Mouse (Mus musculus) cerebellum, adult 11 months (tissue): ENCODE results near the gene Exoc4.

ENCODE experiments used
- DNase-seq: peaks from one replicate; pipeline ENCODE4 v3.0.0; 2022

The Exoc4 gene

GRCm38 (mm10) chr6:33489788-33490187 lies 240.9 kb downstream of the Exoc4 start:
- no peak for DNase-seq

- DNase-seq, result no peak
Measured at GRCm38 (mm10) chr6:33496141-33496855, 247.4 kb downstream of the Exoc4 start.

- DNase-seq, result no peak
Measured at GRCm38 (mm10) chr6:33497348-33497747, 248.5 kb downstream of the Exoc4 start.

- DNase-seq, result no peak
Measured at GRCm38 (mm10) chr6:33502388-33502787, 253.5 kb downstream of the Exoc4 start.

- no peak for DNase-seq
Measured at GRCm38 (mm10) chr6:33503381-33503780, 254.5 kb downstream of the Exoc4 start.

- DNase-seq, result peak; percentile 75
Measured at GRCm38 (mm10) chr6:33507134-33507533, 258.2 kb downstream of the Exoc4 start.

- no peak for DNase-seq
Measured at GRCm38 (mm10) chr6:33515391-33515790, 266.5 kb downstream of the Exoc4 start.

GRCm38 (mm10) chr6:33516798-33517197 lies 267.9 kb downstream of the Exoc4 start:
- DNase-seq, result no peak

- no peak for DNase-seq
Measured at GRCm38 (mm10) chr6:33517890-33518410, 269.1 kb downstream of the Exoc4 start.

- peak; percentile 20 for DNase-seq
Measured at GRCm38 (mm10) chr6:33525695-33526366, 276.9 kb downstream of the Exoc4 start.

- DNase-seq, result no peak
Measured at GRCm38 (mm10) chr6:33540356-33540755, 291.5 kb downstream of the Exoc4 start.

GRCm38 (mm10) chr6:33542712-33543111 lies 293.8 kb downstream of the Exoc4 start:
- DNase-seq, result no peak

GRCm38 (mm10) chr6:33551934-33552333 lies 303.0 kb downstream of the Exoc4 start:
- DNase-seq, result no peak

GRCm38 (mm10) chr6:33560925-33561324 lies 312.0 kb downstream of the Exoc4 start:
- DNase-seq, result no peak

GRCm38 (mm10) chr6:33561911-33562310 lies 313.0 kb downstream of the Exoc4 start:
- DNase-seq, result no peak

- DNase-seq, result no peak
Measured at GRCm38 (mm10) chr6:33575947-33576346, 327.1 kb downstream of the Exoc4 start.

- DNase-seq, result no peak
Measured at GRCm38 (mm10) chr6:33608469-33608868, 359.6 kb downstream of the Exoc4 start.

- no peak for DNase-seq
Measured at GRCm38 (mm10) chr6:33613978-33614377, 365.1 kb downstream of the Exoc4 start.

- no peak for DNase-seq
Measured at GRCm38 (mm10) chr6:33618590-33618989, 369.7 kb downstream of the Exoc4 start.

- no peak for DNase-seq
Measured at GRCm38 (mm10) chr6:33620701-33621100, 371.8 kb downstream of the Exoc4 start.

- DNase-seq, result no peak
Measured at GRCm38 (mm10) chr6:33625931-33626330, 377.0 kb downstream of the Exoc4 start.

- DNase-seq, result no peak
Measured at GRCm38 (mm10) chr6:33631133-33631532, 382.2 kb downstream of the Exoc4 start.

GRCm38 (mm10) chr6:33637192-33637591 lies 388.3 kb downstream of the Exoc4 start:
- DNase-seq, result no peak
